Mouse (Mus musculus): ENCODE measurements around the gene Lhfp.

Lhfp gene

DNA sequence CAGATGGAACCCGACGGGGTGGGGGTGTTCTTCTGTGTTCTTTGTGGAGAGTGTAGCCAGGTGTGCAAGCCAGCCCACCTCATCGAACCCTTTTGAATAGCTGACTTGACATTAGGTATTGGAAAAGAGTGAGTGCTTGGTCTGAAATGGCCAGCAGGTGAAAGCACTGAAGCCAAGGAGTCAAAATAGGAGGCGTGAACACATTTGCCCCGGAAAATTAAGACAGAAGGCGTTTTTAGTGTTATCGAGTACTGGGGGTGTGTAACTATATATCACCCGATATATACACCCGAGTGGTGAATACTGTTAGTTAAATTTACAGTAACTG, 876 bp downstream of the Lhfp start:
- no peak for DNase-seq (ENCODE audit: low read depth, low spot score)

DNA sequence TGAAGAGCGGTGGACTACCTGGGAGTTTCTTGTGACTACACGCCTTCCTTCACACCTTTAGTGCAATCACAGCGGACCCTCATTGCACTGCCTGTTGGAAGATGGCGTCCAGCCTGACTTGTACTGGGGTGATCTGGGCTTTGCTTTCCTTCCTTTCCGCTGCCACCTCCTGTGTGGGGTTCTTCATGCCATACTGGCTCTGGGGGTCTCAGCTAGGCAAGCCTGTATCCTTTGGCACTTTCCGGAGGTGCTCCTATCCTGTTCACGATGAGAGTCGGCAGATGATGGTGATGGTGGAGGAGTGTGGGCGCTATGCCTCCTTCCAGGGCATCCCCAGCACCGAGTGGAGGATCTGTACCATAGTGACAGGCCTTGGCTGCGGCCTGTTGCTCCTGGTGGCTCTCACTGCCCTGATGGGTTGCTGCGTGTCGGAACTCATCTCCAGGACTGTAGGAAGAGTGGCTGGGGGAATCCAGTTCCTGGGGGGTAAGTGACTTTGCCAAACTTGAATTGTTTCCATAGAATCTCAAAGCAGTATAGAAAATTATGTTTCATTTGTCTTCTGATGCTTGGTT, 2.0 kb downstream of the Lhfp start:
- DNase-seq (ENCODE audit: low read depth, low spot score): no peak

DNA sequence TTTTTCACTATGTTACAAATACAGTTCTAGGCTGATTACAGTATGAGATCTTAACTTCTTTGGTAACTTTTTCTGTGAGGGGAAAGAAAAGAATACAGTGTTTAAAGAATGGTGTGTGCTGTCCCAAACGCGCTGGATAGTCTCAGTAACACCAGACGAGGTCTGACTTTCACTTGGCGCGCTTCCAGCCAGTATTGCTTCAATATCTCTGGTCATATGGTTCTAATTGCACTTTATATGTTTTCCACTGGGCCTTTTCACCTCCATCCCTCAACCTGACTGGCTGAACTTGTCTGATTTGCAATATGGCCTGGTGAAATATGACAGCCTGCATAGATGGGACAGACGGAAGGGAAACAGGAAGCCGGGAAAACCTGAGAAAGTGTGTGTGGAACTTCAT, 2.9 kb downstream of the Lhfp start:
- DNase-seq (ENCODE audit: low read depth, low spot score): no peak

DNA sequence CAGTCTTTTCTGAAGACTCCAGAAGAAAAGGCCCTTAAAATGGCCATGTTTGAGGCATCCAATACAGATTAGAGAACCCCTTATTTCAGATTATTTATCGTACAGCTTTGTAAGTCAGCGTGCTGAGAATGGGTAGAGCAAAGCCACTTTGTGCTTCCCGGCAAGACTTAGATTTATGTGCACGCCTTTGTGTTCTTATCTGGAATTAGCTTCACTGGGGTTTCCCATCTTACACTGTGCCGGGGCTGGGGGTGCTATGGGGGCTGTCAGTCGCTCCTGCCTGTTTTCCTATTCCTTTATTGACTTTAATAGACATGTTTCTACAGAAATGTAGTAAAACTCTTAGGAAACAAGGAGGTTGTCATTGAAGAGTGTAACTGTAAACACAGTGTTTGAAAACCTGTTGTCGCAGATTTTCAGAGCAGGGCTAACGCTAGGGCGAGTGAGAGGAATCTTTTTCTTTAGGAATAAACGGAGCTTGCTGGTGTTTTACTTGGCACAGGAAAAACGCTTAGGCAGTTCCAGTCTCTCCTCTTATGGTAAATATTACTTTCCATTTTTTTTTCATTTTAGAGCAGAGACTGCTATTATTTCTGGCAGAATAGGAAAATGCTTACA, 3.5 kb downstream of the Lhfp start:
- no peak for DNase-seq (ENCODE audit: low read depth, low spot score)

DNA sequence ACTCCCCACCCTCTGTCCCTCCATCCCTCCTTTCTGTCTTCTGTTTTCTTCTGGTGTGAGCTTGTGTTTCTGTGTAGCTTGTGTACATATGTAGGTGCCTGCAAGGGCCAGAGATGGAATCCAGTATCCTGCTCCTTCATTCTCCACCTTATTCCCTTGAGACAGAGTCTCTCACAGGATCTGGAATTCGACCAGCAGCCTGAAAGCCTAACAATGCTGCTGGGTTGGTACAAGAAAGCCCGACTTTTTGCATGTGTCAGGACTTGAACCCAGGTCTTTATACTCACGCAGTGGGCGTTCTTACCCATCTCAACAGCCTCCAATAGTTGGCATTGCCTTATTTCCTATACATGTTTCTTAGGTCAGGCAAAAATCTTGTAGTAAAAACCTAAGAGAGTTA, 4.4 kb downstream of the Lhfp start:
- DNase-seq (ENCODE audit: low read depth, low spot score): no peak

DNA sequence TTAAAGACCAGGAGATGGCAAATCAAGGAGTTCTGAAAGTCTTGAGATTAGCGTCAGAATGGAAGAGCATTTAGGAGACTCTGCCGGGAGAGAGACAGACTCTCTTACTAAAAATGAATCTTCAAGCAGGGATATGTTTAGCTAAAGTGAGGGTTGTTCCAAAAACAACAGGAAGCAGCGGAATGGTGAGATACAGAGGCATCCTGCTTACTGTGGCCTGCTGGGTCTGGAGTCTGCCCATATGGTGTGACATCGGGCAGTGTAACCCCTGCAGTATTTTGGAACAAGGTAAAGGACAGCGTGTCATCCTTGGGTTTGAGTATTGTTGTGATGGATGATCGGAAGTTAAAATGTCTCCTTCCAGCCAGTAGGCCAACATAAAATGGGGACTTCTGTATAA, 5.0 kb downstream of the Lhfp start:
- DNase-seq (ENCODE audit: low read depth, low spot score): no peak

DNA sequence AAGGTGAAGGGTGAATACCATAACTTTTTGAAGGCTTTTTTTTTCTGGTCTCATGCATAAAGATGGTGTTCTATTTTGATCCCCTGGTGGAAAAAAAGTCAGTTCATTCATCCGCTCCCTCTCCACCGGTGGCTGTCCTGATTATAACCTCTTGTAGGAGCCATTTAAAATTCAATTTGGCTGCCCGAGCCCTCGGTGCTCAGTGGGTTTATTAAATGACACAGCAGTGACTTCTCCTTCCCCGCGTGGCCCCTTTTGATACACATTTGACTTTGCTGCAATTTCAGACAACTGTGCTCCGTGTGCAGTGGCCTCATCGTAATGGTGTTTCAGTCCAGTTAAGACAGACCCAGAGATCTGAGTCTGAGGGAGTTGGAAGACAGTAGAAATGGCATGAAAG, 11.1 kb downstream of the Lhfp start:
- DNase-seq (ENCODE audit: low read depth, low spot score): no peak

DNA sequence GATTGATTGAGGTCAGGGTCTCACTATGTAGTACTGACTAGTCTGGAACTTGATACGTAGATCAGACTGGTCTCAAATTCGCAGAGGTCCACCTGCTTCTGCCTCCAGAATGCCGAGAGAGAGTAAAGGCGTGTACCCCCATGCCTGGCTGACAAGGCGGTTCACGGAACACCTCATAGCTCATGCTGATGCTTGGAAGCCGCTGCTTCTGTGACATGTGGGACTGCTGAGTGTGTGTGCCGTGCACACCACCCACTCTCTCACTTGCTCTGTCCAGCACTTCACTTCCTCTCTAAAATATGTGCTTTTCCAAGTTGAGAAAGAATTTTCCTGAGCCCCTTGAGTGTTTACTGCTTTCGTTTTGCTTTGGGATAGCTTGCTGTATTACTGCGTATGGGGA, 15.1 kb downstream of the Lhfp start:
- no peak for DNase-seq (ENCODE audit: low read depth, low spot score)

DNA sequence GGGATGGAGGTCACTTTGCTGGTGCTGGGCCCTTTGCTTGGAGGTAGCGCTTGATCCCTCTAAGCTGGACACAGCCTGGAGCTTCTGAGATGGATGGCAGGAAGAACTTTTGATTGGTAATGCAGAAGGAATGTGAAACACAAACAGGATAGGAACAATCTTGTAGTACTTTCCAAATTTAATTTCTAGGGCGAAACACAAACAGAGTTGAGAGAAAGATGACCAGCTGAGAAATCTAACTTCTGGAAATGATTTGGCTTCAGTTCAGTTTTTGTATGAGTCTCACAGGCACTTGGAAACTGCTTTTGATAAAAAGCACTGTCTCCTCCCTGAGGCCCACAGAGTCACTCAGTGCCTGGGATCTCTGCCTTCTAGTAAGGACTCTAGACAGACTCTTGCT, 18.6 kb downstream of the Lhfp start:
- no peak for DNase-seq (ENCODE audit: low read depth, low spot score)

DNA sequence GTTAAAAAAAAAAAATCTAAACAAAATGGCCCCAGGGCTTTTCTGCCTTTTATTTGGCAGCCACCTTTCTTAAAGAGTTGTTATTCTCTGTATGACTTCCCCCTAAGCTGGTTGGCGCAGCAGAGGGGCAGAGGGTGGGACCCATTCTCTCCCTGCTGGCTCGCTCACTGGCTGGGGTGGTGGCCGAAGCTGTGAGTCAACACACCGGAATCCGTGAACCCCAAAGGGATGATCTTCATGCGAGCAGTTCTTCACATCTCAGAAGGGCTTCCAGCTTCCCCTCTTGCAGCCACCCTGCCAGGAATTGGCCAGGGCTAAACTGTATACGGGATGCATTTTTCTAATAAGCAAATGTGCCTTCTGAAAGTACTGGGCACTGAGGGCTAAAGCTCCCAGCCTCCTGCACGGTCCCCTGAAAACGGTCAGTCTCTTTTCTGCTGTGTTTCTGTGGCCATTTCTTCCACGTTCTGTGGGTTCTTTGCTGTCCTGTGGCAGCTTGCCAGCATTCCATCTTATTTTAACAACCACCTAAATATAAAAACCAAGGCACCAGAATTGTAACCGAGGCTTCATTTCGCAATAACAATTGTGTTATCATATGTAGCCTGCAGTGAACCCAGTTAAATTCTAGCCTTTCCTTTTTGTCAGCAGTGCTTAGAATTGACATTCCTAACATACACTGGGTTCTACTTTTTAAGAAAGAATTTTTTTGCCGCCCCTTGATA, 22.3 kb downstream of the Lhfp start:
- no peak for DNase-seq (ENCODE audit: low read depth, low spot score)

DNA sequence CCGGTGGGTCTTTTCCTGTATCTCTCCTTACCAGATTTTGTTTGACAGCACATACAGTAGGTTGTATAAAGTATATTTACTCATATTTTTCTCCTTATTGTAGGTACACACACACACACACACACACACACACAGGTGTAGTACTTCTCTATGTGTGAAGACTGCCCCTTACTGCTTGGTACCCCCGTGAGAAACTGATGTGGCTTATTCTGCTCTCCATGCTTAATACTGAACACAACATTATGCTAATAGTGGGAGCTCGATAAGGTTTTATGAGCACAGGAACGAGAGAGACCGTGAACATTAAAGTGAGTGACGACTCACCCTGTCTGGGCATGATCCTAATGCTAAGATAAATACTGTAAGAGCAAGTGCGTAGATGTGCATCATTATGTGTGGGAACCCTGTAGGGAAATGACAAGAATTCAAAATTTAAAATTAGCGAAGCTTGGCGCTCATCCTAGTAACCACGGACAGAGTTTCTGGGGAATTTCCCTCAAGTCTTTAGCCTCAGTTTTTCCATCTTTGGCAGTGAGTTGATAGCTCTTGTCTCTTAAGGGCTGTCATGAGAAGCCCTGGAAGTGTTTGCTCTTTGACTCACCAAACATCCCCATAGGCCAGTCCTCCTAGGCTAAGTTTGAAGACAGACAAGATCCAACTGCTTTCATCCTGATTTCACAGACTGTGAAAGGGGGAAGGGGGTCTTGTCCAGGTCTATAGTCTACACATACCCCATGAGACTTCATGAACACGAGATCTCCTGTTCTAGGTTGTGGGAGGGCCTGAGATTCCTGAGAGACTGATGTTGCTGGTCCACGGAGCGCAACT, 24.2 kb downstream of the Lhfp start:
- no peak for DNase-seq (ENCODE audit: low read depth, low spot score)

DNA sequence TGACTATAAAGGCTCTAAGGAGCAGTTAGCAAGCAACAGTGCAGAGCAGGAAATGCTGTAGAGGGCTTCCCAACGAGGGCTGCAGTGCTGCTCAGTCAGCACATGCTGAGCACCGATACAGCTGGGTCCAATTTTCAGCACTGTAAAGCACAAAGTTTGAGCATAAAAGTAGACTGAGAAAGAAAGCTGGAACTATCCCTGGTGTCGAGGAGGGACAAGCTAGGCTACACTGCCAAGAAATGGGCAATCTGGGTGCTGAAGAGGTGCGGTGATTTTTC, 24.7 kb downstream of the Lhfp start:
- DNase-seq (ENCODE audit: low read depth, low spot score): no peak

DNA sequence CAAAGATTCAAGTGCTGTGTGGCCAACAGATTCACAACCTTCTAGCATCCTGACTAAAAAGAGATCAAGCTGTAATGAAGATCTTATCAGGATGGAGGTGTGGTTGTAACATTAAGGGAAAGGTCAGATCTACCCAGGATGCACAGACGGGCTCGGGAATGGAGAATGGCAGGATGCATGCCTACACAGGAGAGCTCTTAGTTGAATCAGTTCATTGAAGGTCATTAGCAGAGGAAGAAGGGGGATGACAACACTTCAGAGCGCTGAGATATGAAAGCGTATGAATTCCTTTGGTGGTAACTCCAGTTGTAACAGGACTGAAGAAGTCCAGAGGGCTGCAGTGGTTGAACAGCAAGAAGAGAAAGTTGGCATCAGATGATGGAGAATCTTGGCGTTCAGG, 27.1 kb downstream of the Lhfp start:
- DNase-seq (ENCODE audit: low read depth, low spot score): no peak

DNA sequence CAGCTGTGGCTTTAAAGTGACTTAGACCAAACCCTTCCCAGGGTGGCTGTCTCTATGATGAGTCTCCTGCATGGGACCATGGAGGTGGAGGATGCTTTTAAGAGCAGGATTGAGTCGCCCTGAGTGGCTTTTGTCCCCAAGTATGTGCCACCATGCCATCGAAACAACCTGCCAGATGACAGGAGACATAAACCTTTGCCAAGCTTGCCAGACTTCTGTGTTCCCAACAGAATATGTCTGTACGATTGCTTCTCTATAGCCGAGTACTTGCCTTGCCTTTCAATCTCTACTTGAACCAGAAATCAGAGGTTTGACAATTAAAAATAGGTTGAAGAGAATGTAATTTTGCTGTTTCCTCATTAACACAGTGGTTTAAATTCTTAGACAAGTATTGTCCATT, 32.9 kb downstream of the Lhfp start:
- DNase-seq (ENCODE audit: low read depth, low spot score): no peak

DNA sequence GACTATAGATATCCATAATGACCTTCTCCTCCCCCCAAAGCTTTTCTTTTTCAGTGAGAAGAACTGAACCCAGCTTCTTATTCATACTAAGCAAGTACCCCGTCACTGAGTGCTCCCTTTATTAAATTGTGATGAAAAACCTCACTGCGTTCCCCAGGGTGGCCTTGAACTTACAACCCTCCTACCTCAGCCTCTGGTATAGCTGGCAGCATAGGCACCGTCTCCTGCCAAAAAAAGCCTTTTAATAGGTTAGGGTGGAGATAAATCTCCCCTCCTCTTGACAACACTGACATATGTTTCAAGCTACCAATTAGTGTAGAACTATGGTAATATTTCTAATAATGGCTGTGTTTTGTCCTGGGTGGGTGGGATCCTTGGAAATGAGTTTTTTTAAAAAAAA, 33.4 kb downstream of the Lhfp start:
- DNase-seq (ENCODE audit: low read depth, low spot score): no peak

DNA sequence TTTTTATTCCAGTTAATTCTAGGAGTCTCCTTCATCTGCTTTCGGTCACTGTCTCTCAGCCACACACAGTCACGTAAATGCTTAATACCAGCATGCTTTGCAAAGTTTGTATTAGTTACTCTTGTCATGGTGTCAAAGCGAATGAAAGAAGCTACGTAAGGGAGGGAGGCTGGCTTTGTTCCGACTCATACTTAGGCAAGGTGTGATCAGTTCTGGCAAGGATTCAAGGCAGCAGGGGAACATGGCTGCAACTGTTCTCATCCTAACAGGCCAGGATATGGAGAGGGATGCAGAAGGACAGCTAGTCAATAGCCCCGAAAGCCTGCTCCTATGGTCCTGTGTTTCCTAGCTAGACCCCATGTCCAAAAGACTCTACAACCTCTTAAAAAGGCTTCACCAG, 39.0 kb downstream of the Lhfp start:
- no peak for DNase-seq (ENCODE audit: low read depth, low spot score)

DNA sequence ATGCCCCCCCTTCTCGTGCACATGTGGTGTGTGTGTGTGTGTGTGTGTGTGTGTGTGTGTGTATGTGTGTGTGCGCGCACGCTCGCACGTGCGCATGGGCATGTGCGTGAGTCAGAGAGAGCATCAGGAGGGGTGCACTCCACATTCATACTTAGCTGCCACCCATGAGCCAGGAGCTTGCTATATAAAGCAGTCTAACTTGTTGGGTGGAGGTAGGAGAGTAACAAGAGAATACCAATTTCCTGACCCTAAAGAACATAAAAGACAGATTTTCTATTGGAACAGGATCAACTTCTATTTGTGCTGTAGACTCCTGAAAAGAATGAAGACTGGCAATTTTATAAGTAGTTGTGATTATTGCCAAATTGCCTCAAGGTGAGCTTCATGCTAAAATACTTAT, 39.4 kb downstream of the Lhfp start:
- no peak for DNase-seq (ENCODE audit: low read depth, low spot score)

DNA sequence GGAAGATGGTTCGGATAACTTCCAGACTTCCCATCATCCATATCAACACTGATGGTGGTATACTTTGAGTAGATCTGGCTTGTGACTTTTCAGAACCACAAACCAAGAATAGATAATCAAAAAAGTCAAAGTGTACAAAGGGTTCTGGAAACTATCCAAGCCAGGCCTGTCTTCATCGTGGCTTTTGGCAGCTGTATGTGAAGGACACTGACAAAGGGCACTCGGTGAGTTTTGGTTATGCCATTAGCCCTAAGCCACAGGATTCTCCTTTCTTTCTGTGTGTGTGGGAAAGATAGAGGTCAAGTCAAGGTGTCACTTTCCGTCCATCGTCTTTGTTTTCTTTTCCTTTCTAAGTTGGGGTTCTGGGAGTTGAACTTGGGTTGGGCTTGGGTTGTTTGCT, 42.4 kb downstream of the Lhfp start:
- DNase-seq (ENCODE audit: low read depth, low spot score): no peak

DNA sequence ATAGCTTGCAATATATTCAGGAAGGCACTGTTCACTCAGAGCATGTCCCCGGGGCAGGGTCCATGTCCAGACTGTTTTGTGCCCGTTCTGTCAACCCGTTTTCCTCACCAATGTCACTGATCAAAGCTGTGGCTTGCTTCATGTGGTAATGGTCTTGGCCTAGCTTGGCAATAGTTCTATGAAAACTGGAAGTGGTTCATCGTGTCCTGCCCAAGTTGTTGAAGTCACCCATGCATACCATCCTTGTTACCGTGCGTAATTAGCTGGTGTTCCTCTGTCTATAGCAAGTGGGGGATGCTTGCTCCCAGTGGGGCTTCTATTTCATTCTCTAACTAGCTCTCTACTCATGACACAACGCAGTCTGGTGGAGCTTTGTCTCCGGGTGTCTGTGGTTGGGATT, 43.5 kb downstream of the Lhfp start:
- DNase-seq (ENCODE audit: low read depth, low spot score): no peak

DNA sequence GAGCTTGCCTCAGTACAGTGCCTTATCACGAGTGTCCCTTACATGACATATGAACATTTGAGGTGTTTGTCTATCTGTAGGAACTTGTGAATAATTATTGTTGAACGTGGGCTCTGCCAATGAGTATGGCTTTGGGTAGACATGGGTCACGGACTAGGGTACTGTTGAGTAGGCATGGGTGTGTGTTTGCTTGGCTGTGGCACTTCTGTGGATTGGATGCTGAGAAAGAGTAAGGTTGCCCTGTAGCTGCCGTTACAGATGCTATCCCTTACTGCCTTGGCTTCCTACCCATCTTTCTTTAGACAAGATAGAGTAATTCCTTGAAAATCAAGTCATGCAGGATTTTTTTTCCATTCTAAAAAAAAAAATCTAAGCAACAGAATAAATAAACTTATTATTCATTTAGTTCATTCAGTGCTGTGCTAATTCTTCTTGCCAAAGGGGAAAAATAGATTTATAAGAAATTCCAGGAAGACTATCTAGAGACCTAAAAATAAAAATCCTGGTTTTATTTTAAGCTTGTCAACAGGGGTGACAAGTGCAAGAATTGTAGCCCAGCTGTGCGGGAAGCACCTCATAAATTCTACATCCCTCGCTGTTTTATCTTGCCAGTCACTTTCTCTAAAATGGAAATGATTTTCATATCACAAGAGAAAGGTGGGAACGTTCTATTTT, 45.3 kb downstream of the Lhfp start:
- no peak for DNase-seq (ENCODE audit: low read depth, low spot score)

DNA sequence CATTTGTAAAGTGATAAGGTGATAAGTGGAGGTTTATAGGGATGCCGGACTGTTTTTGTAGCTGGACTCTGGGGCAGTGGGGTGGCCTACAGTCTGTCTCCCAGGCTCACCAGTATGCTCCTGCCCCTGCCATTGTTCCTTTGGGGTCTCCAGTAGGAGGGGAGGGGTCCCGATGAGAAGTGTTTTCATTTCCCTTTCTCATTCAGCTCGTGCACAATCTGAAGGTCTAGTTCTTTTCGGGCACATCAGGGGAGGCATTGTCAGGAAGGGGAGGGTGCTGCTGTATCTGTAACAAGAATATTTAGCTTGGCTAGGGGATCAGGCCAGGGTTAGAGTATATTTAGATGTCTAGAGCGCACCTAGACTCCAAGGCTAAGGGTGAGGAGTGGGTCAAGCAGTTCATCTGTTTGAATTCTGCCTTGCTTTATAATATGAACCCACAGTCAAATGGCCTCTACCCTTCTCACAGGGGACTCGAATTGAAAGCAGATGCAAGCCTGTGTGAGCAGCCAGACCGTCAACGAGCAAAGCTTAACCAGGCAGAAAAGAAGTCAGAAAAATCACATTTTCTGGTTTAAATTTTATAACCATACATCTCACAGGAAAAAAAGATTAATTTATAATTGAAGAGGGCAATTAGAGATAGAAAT, 46.0 kb downstream of the Lhfp start:
- no peak for DNase-seq (ENCODE audit: low read depth, low spot score)

DNA sequence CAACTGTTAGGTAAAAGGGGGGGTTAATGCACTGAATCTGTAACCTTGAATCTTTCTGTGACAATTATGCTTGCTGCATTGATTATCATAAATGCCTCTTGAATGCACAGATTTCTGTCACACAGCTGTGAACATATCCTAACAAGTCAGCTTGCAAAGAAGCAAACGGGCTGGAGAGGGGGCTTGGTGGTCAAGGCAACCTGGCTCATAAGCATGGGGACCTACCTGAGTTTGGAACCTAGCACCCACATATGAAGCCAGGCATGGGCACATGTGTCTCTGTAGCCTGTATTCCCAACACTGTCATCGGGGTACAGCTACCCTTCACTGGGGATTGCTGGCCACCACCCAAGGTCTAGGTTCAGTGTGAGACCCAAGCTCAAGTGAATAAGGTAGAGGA, 48.6 kb downstream of the Lhfp start:
- no peak for DNase-seq (ENCODE audit: low read depth, low spot score)

Measured in telencephalon, adult 2 months (tissue).